Mouse (Mus musculus) T-cell, adult 2 months (primary cell): Measurements from ENCODE around the gene Smim6.

Experiments
- DNase-seq: peaks from one replicate; pipeline ENCODE4 v3.0.0; 2022; ENCODE audit warnings: low spot score

The Smim6 gene

GRCm38 (mm10) chr11:115901338-115902161 is 10.3 kb upstream of the Smim6 start:
- DNase-seq: no peak

DNA sequence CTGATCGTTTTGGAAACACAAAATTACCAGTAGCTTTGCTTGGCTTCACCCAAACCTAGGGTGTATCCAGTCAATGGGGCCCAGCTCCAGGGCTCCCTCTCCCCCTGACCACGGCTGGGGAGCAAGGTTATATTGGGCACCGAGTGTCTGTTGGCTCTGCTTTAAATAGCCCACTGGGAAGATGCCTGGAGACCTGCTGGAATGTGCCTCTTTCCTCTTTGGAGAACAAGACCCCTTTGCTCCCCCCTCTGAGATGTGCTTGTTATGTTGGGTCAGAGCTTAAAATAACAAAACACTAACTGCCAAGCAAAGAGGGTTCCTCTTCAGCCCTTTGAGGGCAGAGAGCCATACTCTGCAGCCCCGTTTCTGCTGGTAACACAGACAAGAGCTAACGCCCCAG is 9.6 kb upstream of the Smim6 start:
- DNase-seq: no peak

- no peak for DNase-seq
These were observed 9.0 kb upstream of the Smim6 start for GRCm38 (mm10) chr11:115902831-115903230.

- no peak for DNase-seq
These were observed 8.2 kb upstream of the Smim6 start for GRCm38 (mm10) chr11:115903384-115904230.

- DNase-seq: no peak
These were observed 7.4 kb upstream of the Smim6 start for GRCm38 (mm10) chr11:115904231-115904955.

- no peak for DNase-seq
These were observed 6.6 kb upstream of the Smim6 start for GRCm38 (mm10) chr11:115904956-115905790.

- no peak for DNase-seq
These were observed 5.7 kb upstream of the Smim6 start for GRCm38 (mm10) chr11:115906116-115906515.

GRCm38 (mm10) chr11:115906521-115906920 is 5.3 kb upstream of the Smim6 start:
- DNase-seq: no peak

GRCm38 (mm10) chr11:115911134-115911561 is 669 bp upstream of the Smim6 start:
- no peak for DNase-seq

- no peak for DNase-seq
These were observed 4.8 kb downstream of the Smim6 start for GRCm38 (mm10) chr11:115916579-115916978.

DNA sequence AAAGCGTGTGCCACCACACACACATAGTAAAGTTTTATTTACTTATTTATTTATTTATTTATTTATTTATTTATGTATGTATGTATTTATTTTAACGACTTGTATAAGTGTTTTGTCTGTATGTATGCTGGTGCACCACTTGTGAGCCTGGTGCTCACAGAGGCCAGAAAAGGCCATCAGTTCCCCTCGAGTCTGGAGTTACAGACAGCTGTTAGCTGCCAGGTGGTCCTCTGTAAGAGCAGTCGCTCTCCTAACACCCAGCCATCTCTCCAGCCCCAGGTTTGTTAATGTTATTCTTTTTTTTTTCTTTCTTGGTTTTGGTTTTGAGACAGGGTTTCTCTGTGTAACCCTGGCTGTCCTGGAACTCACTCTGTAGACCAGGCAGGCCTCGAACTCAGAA is 6.8 kb downstream of the Smim6 start:
- DNase-seq: no peak

DNA sequence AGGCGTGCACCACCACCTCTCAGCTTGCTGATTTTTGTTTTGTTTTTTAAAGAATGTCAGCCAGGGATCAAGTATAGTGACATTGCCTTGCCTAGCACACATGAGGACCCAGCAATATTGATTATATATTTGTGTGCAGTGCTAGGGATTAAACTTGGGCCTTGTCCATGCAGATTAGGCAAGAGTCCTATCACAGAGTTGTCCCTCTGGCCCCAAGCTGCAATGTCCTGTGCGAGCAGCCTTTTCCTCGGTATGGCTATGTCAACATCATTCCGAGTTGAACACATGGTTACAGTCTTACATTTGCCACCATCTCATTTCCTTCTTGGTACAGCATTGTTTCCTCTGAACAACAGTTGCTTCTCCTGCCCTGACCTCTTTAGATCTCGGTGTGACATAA is 7.3 kb downstream of the Smim6 start:
- DNase-seq: no peak

DNA sequence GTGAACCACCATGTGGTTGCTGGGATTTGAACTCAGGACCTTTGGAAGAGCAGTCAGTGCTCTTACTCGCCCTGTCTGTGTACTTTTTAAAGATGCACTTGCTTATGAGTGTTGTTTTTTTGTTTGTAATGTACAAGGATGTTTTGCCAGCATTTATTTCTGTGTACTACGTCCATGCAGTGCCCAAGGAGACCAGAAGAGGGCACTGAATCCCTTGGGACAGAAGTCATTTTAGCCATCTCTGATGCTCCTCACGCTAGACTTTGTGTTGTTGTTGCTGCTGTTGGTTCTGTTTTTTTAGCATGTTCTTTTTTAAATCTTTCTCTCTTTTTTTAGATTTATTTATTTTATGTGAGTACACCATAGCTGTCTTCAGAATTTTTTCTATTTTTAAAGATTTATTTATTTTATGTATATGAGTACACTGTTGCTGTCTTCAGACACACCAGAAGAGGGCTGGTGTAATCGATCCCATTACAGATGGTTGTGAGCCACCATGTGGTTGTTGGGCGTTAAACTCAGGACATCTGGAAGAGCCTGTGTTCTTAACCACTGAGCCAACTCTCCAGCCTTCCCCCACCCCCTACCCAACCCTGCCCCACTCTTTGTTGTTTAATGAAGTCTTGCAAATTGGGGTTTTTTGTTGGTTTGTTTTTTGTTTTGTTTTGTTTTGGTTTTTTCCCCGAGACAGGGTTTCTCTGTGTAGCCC is 8.4 kb downstream of the Smim6 start:
- peak; percentile 36 for DNase-seq

DNA sequence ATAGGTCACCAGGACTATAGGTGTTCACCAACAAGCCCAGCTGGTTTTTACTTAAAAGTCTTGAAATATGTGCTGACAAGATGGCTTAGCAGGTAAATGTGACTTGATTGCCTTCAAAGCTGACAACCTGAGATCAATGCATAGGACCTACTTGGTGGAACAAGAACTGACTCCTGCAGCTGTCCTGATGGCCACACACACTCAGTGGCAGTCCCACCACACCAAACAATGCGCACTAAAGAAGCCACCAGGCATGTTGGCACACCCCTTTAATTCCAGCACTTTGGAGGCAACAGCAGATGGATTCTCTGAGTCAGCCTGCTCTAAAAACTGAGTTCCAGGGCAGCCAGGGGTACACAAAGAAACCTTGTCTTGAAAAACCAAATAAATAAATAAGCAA is 10.2 kb downstream of the Smim6 start:
- no peak for DNase-seq

DNA sequence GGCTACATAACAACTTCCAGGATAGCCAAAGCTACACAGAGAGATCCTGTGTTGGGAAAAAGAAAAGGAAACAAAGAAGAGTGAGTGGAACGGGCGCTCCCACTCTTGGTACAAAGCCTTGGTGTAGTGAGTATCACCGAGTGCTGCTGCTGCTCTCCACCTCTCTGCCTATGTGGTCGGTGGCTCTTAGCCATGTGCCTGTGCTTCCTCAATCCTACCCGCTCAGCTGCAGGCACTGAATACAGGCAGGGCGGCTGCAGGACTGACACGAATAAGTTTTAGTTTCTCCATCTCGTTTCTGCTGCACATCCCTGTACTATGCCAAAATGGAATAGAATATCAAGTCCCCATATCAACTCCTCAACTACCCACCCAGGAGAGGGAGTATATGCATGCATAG is 17.2 kb downstream of the Smim6 start:
- DNase-seq: no peak

- no peak for DNase-seq
These were observed 18.0 kb downstream of the Smim6 start for GRCm38 (mm10) chr11:115929818-115930217.

- DNase-seq: no peak
These were observed 19.4 kb downstream of the Smim6 start for GRCm38 (mm10) chr11:115931235-115931634.

- DNase-seq: peak; percentile 98
These were observed 21.4 kb downstream of the Smim6 start, which contains the start of the genes Sap30bp and Recql5 for GRCm38 (mm10) chr11:115933108-115933746. Gene Sap30bp, plus strand, starts transcription at chr11:115933282. Gene Recql5, minus strand, starts transcription at chr11:115933477.

DNA sequence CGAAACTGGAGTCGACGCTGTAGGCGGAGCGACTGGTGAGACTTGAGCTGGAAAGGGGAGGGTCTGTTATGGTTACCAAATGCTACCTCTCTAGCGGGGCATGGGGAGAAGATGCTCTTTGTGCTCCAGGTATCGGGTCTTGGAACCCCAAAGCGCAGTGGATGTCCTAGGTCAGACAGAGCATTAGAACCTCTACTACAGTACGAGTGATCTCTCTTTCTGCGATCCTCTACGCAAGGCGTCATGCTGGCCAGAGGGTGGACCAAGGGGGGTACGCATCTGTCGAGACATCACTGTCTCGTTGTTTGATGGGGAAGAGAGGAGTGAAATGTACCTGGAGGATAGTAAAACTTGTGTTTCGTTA is 21.9 kb downstream of the Smim6 start:
- DNase-seq: no peak

- DNase-seq: peak; percentile 66
These were observed 28.0 kb downstream of the Smim6 start for GRCm38 (mm10) chr11:115939690-115940329.
